Mouse (Mus musculus): ENCODE measurements around the gene Pik3cb.
A peak's percentile ranks its signal among the peaks of the same experiment; 100 is the strongest.

Gene Pik3cb

DNA sequence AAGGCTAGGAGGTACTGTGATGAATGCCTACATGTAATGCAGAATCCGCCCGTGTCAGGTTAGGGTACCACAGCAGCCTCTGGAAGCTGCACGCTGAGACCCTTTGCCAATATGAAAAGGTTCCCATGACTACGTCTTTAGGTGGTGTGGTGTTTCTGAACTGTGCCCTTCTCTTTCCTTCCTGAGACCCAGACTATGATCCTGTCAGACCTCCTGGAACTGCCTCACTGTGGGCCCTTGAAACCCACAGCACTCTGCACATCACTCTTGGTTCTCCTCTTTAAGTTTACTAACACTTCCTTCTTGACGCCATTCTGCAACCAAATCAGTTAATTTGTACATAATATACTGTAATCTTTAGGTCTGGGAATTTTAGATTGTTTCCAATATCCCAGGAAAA, 58.7 kb downstream of the Pik3cb start:
- no peak for DNase-seq (ENCODE audit: low spot score in 2 of 2)

DNA sequence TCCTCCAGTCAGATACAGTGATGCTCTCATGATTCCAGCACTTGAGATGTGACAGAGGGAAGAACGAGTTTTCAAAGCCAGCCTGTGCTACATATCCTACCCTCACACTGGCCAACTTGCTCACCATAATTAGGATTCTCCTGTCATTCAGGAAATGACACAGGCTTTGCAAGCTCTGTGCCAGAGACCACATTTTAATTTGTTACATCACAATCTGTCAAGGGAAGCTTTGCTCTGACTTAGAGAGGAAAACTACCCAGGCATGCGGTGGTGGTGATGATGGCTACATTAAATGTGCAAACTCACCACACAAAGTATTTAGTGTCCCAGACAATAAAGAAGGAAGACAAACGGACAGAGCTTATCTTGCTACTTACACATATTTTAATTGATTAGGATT, 59.1 kb downstream of the Pik3cb start:
- no peak for DNase-seq (ENCODE audit: low spot score in 2 of 2)

DNA sequence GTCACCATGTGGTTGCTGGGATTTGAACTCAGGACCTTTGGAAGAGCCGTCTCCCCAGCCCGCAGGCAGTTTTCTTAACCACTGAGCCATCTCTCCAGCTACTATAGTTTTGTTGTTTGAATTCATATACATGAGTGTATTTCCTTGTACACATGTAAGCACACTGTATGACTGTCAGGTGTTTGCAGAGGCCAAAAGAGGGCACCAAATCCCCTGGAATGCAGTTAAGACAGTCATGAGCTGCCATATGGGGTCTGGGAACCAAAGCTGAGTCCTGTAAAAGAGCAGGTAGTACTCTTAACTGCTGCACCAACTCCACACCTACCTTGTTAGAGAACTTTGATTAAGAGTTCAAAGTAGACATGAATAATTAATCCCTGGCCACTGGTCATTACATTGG, 59.8 kb downstream of the Pik3cb start:
- DNase-seq (ENCODE audit: low spot score in 2 of 2): no peak

DNA sequence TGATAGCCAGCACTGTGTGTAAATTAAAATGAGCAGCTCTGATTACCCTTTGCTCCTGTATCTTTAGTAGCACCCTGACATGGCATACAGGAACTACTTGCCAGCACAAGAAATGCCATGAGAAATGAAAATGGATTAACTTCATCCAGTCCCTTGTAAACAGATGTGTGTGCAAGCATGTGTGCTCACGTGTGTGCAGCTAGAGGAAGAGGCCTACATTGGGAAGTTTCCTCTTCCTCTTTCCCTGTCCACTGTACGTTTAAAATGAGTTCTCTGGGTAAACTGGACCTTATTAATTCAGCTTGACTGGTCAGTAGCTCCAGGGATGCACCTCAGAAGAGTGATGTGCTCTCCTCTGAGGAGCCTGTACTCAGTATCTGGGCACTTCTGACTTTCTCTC, 66.0 kb downstream of the Pik3cb start:
- no peak for DNase-seq (ENCODE audit: low spot score in 2 of 2)

DNA sequence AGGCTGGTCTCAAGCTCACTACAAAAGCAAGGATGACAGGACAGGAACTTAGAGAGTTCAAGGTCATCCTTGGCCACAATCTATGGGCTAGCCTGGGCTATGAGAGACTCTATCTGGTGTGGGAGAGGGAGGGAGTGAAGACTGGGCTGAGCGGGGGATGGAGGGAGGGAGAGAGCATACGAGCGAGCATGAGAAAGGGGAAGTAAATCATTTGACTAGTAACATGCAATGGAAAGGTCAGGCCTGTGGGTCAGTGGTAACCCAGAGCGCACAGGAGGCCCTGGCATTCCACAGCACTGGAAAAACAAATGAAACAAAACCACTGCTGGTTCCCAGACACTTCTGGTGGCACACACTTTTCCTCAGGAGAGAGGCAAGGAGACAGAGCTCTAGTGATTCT, 67.9 kb downstream of the Pik3cb start:
- no peak for DNase-seq (ENCODE audit: low spot score in 2 of 2)

DNA sequence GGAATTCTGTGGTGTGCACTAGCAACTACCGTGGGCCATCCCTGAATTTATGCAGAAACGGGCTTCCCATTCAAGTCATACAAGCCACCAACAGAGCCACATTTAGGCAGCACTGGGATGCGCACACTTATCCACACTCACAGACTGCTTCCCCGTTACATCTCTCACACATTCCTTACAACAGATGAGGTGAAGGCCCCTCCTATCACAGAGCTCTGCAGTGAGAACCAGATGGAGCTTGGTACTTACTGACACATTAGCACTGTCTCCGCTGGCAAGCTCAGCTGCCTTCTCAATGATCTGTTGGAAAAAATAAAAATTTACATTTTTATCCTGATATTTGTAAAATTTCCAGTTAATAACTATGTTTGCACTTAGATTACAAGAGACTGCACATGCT, 75.1 kb downstream of the Pik3cb start:
- DNase-seq (ENCODE audit: low spot score in 2 of 2): no peak

DNA sequence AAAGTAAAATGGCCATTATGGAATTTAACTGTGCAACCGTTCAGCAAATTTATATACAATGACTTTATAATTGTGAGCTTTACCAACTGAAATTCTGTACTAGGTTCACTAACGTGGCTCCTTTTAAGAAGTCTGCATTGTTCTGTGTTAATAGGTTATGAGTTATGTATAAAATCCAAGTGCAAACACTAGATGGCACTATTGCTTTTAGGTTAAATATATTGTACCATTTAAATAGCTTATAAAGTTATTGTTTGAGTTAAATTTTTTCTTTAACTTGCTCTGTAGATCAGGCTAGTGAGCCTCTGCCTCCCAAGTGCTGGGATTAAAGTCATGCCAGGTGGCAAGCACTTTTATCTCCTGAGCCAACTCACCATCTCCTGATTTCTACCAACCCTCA, 76.2 kb downstream of the Pik3cb start:
- no peak for DNase-seq (ENCODE audit: low spot score in 2 of 2)

DNA sequence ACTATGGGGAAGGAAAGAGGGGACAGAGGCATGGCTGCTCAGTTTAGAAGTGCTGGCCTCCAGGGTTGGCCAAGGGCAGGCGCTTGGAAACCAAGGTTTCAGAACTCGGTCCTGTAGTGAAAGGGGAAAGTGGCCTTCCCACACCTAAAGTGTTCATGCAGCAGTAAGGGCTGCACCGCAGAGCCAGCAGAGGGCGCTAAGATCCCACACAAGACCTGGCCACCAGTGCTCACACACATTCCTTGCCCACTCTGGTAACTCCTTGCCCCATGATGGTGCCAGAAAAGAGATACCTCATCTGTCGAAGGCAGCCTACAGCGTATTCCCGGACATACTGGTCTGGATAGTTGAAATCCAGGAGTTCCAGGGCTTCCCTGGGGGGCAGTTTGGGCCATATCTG, 77.9 kb downstream of the Pik3cb start:
- peak; percentile 48 to 65 for DNase-seq (ENCODE audit: low spot score in 2 of 2)

DNA sequence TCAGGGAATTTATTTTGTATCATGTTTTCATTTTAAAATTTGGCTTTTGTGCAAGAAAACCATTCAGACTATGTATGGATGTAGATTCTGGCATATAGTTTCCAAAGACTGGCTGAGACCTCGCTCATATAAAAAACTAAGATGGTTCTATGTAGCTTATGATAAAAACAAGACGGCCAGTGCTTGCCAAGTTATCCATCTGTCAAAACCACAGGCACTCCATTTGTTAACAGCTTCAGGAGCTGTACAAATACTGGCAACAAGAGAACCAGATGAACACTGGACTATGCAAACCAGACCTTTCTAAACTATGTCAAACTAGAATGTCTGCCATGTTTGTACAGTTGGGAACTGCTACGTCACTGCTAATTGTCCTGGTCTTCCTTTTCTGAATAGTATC, 82.7 kb downstream of the Pik3cb start:
- no peak for DNase-seq (ENCODE audit: low spot score in 2 of 2)

DNA sequence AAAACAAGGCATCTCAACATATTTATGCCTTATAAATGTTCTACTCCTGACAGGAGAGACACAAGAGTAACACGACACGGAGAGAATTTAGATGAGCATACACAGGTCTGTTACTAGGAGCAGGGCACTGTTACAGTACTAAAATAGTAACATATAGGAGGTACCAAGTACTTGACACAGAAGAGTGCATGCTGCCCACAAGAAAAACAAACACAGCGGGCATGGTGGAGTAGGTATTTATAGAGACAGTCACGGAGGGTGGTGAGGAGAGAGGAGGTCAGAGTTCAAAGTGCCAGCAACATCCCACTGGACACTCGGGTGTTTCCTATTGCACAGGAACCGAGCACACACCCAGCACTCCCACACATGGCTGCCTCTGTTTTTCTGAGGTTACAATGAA, 90.7 kb downstream of the Pik3cb start:
- no peak for DNase-seq (ENCODE audit: low spot score in 2 of 2)

DNA sequence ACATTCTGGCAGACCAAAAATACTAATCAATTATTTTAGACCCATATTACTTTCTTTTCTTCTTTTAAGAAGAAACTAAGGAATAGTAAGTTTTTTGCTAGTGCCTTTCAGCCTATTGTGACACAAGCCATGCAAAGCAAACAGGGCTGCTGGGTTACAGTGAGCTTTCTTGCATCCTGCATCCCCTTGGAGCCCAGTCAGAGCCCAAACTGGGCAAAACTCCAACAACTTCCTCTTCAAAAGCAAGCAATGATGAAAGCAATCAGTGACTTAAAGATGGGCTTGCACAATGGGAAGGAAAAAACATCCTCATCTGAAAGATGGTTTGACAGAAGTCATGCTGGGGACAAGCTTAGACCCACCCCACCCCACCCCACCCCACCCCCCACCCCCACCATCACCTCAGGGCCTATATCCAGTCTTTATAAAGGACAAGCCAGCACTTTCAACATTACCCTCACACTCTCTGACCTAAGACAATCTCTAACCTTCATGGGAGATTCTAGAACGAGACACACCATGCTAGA, 91.6 kb downstream of the Pik3cb start:
- no peak for DNase-seq (ENCODE audit: low spot score in 2 of 2)

DNA sequence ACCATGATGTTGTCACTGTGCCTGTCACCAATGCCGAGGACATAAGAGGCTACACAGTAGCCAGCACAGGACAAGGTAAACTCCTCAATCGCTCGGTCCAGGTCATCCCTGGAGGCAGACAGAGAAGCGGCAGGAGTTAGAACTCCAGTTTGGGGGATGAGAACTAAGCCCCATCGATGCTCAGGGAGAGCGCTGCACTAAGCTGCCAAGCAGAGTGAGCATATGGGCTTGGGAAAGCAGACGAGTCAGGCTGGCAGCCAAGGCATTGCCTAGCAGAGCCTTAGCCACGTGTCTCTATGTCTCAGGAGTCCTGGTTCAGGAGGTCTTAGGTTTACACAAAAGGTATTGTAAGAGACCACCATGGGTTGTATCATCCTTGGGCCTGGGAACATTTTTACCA, 95.7 kb downstream of the Pik3cb start:
- DNase-seq (ENCODE audit: low spot score in 2 of 2): no peak

DNA sequence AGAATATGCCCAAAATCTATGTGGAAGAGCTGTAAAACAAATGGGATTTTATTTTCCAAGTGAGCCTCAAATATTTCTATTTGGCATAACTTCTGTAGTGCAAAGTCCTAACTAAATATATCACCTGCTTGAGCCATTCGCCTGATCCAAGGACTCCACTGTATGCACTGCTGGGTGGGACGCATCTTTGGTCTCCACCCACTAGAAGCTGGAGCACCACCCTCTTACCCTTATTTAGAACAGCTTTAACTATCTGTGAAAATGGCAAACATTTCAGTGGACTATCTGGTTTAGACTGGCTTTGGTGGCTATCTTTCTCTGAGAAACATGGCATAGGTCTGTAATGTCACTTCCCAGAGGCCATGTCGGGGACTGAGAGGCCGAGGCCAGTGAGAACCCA, 97.8 kb downstream of the Pik3cb start:
- no peak for DNase-seq (ENCODE audit: low spot score in 2 of 2)

DNA sequence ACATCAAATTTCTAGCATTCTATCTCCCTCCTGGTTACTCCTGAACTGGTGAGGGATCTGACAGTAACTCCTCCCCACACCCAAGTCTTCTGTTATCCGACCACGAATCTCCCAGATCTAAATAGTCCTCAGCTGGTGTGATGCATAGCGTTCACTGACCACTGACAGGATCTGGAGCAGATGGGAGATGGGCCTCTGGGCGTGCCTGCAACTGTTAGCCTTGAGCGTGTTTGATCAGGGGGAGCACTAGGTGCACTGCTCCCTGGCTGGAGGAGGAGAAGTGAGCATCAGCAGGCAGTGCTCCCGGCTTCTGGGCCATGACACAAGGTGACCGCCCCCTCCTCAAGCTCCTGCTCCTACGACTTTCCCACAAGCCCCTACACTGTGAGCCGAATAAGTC, 98.4 kb downstream of the Pik3cb start:
- no peak for DNase-seq (ENCODE audit: low spot score in 2 of 2)

DNA sequence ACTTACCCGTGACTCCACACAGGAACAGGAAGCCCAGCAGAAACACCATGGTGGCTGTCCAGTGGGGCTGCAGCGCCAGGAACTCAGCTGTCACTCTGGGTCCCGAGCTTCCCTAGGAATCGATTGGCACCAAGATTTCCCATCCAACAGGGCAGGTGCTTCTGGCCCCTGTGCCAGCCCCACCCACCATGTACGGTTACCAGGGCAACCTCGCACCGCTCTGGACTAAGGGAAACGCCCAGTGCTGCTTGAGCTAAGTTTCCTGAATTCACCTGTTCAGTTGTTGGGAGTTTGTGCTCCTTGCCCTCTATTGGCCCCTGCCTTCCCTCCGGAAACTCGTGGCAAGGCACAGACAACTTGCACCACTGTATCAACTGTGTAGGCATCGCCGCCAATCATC, 104.8 kb downstream of the Pik3cb start, which contains the start of gene Gm1123:
TSS of gene Gm1123 (minus strand) at position 141 of the 400 bp plus-strand sequence.
- DNase-seq (ENCODE audit: low spot score in 2 of 2): no peak

DNA sequence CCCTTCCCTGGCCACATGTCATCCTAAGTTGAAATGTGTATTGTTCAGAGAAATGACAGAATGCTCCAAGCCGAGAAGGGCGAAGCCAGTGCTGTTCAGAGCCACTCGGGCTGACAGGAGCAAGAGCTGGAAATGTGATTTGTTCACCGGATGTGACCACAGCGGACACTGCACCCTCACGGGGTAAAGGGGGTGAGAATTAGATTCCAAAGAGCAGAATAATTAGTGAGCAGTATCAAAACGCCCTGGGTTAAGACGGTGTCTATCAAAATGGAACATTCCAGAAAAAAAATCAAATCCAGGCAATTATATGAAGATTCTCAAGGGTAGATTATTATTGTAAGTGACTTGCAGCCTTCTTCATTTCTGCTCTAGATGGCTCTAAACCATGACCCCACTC, 106.3 kb downstream of the Pik3cb start:
- no peak for DNase-seq (ENCODE audit: low spot score in 2 of 2)

DNA sequence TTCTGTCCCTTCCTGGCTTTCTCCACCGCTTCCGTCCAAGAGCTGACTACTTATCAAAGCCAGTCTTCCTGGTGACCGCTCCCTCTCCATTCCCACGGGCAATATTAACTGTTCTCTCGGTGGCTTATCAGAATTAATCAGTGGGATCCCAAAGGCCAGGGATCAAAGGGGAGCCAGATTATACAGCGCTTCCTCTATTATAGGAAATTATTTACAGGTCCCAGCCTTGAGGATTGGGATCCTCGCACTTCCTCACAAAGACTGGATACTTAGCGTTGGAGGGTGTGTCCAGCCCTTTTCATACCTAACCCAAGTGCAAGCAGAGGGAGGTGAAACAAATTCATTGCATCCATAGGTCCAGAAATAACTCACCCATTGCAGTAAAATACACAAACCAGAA, 108.4 kb downstream of the Pik3cb start:
- DNase-seq (ENCODE audit: low spot score in 2 of 2): no peak

DNA sequence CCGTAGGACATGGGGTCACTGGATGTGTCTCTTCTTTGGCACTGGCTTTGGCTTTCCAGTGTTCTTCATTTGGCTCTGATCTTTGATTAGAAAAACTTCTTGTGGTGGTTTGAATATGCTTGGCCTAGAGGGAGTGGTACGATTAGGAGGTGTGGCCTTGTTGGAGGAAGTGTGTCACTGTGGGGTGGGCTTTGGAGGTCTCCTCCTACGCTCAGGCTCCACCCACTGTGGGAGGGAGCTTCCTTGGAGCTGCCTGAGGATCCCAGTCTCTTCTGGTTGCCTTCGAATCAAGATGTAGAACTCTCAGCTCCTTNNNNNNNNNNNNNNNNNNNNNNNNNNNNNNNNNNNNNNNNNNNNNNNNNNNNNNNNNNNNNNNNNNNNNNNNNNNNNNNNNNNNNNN, 118.7 kb downstream of the Pik3cb start:
- DNase-seq (ENCODE audit: low spot score in 2 of 2): no peak

DNA sequence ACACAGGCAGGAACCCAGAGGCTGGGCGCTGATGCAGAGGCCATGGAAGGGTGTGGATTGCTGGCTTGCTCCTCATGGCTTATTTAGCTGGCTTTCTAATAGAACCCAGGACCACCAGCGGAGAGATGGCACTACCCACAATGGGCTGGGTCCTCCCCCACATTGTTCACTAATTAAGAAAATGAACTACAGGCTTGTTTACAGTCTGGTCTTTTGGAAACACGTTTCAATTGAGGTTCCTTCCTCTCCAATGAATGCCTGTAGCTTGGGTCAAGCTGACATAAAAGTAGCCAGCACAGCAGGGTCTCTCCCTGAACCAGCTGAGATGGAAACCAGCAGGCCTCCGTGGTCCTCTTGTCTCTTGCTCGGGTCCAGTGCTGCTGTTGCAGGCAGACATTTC, 119.3 kb downstream of the Pik3cb start:
- DNase-seq (ENCODE audit: low spot score in 2 of 2): no peak

DNA sequence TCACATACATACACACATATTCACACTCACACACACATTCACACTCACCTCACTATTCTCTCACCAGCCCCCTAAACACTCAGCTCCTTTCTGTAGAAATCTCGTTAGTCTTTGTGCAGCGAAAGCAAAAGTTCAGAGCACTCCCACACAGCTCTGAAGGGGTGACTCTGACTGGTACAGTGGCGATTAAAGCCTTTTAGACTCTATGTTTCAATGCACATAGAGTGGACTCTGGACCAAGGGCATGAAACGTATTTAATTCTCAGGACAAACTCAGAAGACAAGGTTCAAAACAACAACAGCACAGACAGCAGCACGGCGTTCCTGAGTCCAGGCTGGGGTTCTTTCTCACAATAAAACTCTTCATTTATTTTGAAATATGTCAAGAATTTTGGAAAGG, 122.7 kb downstream of the Pik3cb start:
- no peak for DNase-seq (ENCODE audit: low spot score in 2 of 2)

DNA sequence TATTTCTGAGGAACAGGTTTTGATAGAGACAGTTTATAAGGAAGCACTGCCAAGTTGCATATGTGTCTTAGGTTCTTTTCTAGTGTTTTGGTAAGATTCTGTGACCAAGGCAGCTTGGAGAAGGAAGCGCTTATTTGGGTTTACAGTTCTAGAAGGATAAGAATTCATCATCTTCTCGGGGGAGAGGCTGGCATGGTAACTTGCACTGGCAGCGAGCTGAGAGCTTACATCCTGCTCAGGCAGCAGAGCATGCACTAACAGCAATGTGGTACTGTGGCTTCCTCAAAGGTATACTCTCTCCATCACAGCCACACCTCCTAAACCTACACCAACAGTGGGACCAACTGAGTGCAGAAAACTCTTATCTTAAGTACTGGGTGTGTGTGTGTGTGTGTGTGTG, 123.7 kb downstream of the Pik3cb start:
- no peak for DNase-seq (ENCODE audit: low spot score in 2 of 2)

DNA sequence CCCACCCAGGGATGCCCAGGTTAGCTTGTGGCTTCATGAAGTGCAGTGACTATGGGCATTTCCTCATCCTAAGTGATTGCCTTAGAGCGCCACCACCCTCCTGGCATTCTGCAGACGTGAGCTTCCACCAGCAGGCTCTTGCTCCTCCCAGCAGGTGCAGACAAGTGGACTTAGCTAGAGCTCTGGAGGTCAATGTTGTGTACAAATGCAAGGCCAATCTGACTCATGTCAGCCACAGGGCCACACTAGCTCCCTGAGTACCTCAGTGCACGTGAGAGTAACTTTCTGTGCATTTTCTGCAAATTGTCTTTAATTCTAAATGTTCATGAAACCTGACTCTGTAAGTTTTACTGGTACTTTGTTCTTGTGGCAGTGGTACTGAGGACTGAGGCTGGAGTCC, 124.1 kb downstream of the Pik3cb start:
- no peak for DNase-seq (ENCODE audit: low spot score in 2 of 2)

DNA sequence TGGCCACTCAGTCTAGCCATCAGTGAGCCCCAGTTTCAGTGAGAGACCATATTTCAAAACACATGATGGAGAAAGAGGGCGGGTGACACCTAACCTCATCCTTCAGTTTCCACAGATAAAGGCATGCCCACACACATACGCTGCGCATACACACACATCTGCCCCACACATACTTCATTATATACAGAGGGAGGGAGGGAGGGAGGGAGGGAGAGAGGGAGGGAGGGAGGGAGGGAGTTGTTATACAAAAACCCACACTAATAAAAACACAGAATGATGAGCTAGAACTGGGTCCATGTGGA, 130.6 kb downstream of the Pik3cb start:
- DNase-seq (ENCODE audit: low spot score in 2 of 2): no peak

DNA sequence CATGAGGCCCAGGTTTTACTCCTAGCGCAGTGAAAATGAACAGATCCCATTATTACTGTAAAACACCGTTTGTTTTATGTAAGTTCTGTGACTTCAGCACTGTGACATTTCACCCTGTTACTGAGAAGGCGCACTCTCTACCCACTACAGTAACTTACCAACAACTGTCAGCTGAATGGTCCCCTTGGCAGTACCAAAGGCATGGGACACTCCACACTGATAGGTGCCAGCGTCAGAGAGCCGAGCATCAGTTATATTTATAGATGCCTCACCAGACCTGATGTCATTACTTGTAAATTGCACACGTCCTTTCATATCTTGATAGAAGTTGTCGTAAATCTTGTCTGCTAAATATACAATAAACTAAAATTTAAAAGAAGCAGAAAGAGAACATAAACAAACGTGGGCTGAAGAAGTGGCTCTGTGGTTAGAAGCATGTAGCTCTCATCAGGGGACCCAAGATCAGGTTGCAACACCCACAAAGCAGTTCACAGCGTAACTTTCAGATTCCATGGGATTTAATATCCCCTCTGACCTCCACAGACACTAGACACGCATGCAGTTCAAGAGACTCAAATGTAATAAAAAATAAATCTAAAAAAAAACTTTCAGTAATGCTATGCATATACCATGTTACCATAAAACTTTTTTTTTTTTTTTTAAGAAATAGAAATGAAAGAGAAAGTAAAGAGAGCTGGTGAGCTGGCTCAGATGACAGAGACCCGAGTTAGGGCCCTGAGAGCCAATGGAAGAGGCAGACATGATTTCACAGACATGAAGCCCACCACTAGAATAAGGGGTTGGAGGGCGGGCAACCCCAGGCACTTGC, 131.1 kb downstream of the Pik3cb start:
- peak in 1 of 2 experiments; percentile 16 for DNase-seq (ENCODE audit: low spot score in 2 of 2)

Data from natural killer cell, adult 2 months (primary cell).